Mouse (Mus musculus) colon, adult 2 months (tissue): ENCODE results near the gene Ppp1r16b. TPM values are rescaled to one million over a fixed set of nuclear protein-coding genes. Genes with fewer than 3 reads are reported as not detected.

Experiments
- polyA plus RNA-seq: library from polyadenylated mRNA; depleted of rRNA; stranded (reverse); fragments of >200 nt; gene quantifications from 2 replicates; pipeline ENCODE4 v1.2.3, GENCODE M21; 2012; rRNA removed

Gene Ppp1r16b
- 1.5 and 1.7 TPM in 2 replicates for polyA plus RNA-seq

GRCm38 (mm10) chr2:158665098-158665497 lies at the start of gene Ppp1r16b:
TSS of gene Ppp1r16b (plus strand) at chr2:158665398.

DNA sequence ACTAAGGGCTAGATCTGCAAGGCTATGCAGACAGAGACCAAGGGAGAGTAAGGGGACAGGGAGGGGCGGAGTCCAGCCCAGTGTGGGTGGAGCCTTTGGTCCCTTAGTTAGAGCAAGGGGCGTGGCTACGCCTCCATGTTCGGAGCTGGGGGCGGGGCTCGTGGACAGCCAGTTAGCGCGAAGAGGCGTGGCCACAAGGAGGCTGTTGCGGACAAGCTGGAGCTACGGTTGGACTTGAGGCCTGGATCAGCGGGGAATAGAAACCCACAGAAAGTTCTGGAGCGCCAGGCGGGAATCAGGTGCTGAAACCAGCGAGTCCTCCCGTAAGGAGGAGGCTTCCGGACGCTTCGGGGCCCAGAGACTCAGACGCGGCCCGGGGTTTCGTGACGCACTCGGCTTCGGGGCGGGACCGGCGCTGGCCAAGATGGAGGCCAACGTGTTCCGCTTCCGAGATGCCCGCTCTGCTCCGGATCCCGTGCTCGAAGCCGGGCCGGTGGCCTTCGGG lies 40.4 kb upstream of the Ppp1r16b start, which contains the start of gene Actr5:
Gene Actr5 (plus strand): TSS at position 171 of the 505 bp plus-strand sequence.

GRCm38 (mm10) chr2:158767742-158768339 lies 102.6 kb downstream of the Ppp1r16b start, which contains the start of gene Fam83d:
TSS of gene Fam83d (plus strand) at chr2:158768093.

DNA sequence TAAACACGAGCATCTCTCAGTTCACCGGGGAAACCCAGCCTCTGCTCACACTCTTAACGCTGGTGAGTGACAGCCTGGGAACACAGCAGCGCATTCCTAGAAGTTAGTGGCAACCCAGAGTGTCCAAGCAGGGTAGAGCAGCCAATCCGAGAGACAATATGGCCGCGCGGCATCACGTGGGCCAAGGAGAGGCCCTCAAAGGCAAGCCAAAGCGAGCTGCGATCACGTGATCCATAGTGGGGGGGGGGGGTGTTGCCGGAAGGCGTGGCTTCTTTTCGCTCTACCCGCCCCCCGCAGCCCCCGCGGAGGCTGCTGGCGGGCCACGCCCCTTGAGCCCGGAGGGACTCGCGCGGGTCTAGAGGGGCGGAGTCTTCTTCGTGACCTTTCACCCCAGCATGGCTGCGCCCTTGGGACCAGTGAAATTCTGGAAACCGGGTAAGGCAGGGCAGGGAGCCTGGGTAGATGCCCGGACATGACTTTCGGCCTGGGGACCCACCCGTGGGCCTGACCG lies 129.4 kb downstream of the Ppp1r16b start, which contains the start of gene Dhx35:
Gene Dhx35 (plus strand): TSS at position 314 of the 511 bp plus-strand sequence.

Other genes starting within 250 kb of the Ppp1r16b start
- gene Adig, start 162.8 kb upstream of the Ppp1r16b start, polyA plus RNA-seq, result 2.0 and 2.2 TPM in 2 replicates
- gene Arhgap40, start 152.6 kb upstream of the Ppp1r16b start, polyA plus RNA-seq, result 0.10 TPM in 1 of 2 replicates, not detected in the other
- not detected in 2 replicates for gene Slc32a1, start 54.6 kb upstream of the Ppp1r16b start, polyA plus RNA-seq
- gene Actr5, start 40.5 kb upstream of the Ppp1r16b start, polyA plus RNA-seq, result 8.4 and 8.5 TPM in 2 replicates
- 36.0 and 38.2 TPM in 2 replicates for gene Fam83d, start 102.7 kb downstream of the Ppp1r16b start, polyA plus RNA-seq
- 18.3 and 20.2 TPM in 2 replicates for gene Dhx35, start 129.4 kb downstream of the Ppp1r16b start, polyA plus RNA-seq